Mouse (Mus musculus) lung, postnatal 0 days (tissue): Measurements from ENCODE around the gene Npcd. TPM values are rescaled to one million over a fixed set of nuclear protein-coding genes. Genes with fewer than 3 reads are reported as not detected.
"Not testable (repeated sequence)": the region's sequence is repeated elsewhere in the genome, so short reads cannot be mapped to it uniquely, and the experiment has no call there.

Experiments used
- ATAC-seq: fragments of 200-750 bp; cut with Nextera tagmentation; 2 replicates; pipeline ENCODE4 v1.8.0; 2017; ENCODE audit warnings: moderate library complexity
- DNase-seq: peaks from one replicate; pipeline ENCODE4 v3.0.0-alpha.2; 2016; ENCODE audit warnings: low spot score
- H3K27ac ChIP-seq: fragments of 300-500 bp; sonication (generic); 2 replicates; pipeline ENCODE4 v1.5.1; 2014; ENCODE audit warnings: antibody characterized with exemption, mild to moderate bottlenecking, low read length, mixed read lengths
- H3K27me3 ChIP-seq: fragments of 300-500 bp; sonication (generic); replicated peaks from 2 replicates; pipeline ENCODE4 v1.6.1; 2014; ENCODE audit warnings: low read length, mixed read lengths; ENCODE audit not compliant: insufficient read depth
- H3K36me3 ChIP-seq: fragments of 300-500 bp; sonication (generic); 2 replicates; pipeline ENCODE4 v1.6.1; 2014; ENCODE audit warnings: low read length, mixed read lengths; ENCODE audit not compliant: insufficient read depth
- H3K4me1 ChIP-seq: fragments of 300-500 bp; sonication (generic); 2 replicates; pipeline ENCODE4 v1.6.1; 2014; ENCODE audit warnings: antibody characterized with exemption, low read depth, low read length, mixed read lengths; ENCODE audit not compliant: insufficient read depth
- H3K4me2 ChIP-seq: fragments of 300-500 bp; sonication (generic); replicated peaks from 2 replicates; pipeline ENCODE4 v1.6.1; 2014; ENCODE audit warnings: low read depth, mild to moderate bottlenecking, low read length, moderate library complexity, mixed read lengths
- H3K4me3 ChIP-seq: fragments of 300-500 bp; sonication (generic); 2 replicates; pipeline ENCODE4 v1.5.1; 2014; ENCODE audit warnings: low read depth, low read length
- H3K9ac ChIP-seq: fragments of 300-500 bp; sonication (generic); replicated peaks from 2 replicates; pipeline ENCODE4 v1.6.1; 2014; ENCODE audit warnings: low read depth, mild to moderate bottlenecking
- H3K9me3 ChIP-seq: fragments of 300-500 bp; sonication (generic); 2 replicates; pipeline ENCODE4 v1.6.1; 2016; ENCODE audit warnings: low read length, mixed read lengths
- CTCF ChIP-seq: IDR thresholded peaks from 2 replicates; pipeline ENCODE4 v1.5.1; 2016; ENCODE audit warnings: antibody characterized with exemption, mild to moderate bottlenecking
- EP300 ChIP-seq: IDR thresholded peaks from 2 replicates; pipeline ENCODE4 v1.6.1; 2016; ENCODE audit warnings: antibody characterized with exemption, mild to moderate bottlenecking, control low read depth
- WGBS: fragments of 180-500 bp; shearing (Covaris S2); extraction: QIAGEN DNeasy Blood & Tissue Kit; methylation state at CpG from one replicate; pipeline ENCODE4 v1.1.7; 2014; 5-methylcytosine and 5-hydroxymethylcytosine counted together
- polyA plus RNA-seq: library from polyadenylated mRNA; unstranded; fragments of >200 nt; fragmentation: Nextera tagmentation; extraction: Ambion mirVana; gene quantifications from 2 replicates; pipeline ENCODE4 v1.2.1, GENCODE M21; 2015

Gene Npcd
- polyA plus RNA-seq, 1 experiment from 2014 or later: not detected

DNA sequence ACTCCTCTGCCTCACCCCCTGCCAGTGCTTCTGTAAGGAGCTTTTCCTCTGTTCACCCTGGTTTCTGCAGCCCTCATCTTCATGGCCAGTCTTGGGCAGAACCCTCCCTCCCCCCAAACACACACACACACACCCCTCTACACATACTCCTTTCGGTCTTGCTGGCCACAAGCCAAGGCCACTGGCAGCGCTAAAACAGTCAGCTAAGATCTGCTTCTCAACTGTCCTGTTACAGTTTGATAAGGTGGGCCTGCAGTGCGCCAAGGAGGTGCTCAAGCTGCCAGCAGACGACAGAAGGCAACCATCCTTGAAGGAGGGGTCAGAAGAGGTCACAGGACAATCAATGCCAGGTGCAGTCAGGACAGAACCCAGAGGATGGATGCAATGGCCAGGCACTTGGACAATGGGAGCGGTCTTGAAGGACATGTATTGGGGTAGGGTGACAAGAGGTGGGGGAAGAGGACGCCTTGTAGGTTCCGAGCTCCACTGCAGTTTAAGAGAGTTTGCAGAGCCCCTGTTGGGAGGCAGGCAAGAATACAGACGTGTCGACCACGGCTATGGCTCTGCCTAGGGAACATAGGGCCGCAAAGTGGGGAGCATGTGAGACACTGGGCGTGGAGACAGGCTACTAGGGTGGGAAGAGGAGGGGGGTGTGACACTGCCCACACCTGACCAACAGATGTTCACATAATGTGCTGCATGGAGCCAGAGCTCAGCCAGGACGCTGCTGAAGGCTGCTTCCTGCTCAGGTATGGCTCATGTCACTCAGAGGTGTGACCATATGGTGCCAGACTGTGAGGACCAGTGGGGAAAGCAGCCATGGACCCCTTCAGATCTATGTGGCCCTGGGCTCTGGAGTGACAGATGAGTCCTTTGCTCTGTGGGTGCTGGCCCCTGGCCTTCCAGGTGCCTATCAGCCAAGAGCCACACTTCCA, 11.5 kb downstream of the Npcd start:
- no peaks in the 10 kb centered on the region for H3K36me3 ChIP-seq
- peaks cover 3% of the 10 kb centered on the region; the same call in 1 of the 2 replicates for H3K4me1 ChIP-seq
- no peak overlapping the region for H3K4me3 ChIP-seq
- peaks cover 5% of the 10 kb centered on the region; the same call in 1 of the 2 replicates for H3K9me3 ChIP-seq
- no peak for TF ChIP-seq CTCF
- no peak for TF ChIP-seq EP300
- no peaks in the 10 kb centered on the region for H3K27me3 ChIP-seq
- WGBS: 43% methylated on average over 13 of the region's 13 CpGs
- DNase-seq (no peak), ATAC-seq (peak; percentile 27; the same call in 1 of the 2 replicates)
- no peak overlapping the region for H3K4me2 ChIP-seq
- no peak overlapping the region for H3K9ac ChIP-seq
- H3K27ac ChIP-seq: no peak overlapping the region

DNA sequence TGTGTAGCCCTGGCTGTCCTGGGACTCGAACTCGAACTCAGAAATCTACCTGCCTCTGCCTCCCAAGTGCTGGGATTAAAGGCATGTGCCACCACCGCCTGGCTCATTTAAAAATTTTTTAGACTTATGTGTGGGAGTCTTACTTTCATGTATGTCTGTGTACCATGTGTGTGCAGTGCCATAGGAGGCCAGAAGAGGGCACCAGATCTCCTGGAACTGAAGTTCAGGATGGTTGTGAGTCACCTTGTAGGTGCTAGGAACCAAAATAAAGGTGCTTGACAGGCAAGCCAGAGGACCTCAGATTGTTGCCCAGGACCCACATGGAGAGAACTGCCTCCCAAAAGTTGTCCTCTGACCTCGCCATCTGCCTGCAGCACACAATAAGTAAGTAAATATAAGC, 15.7 kb downstream of the Npcd start:
- ATAC-seq: no peak
- Histone ChIP-seq H3K27me3 (no peaks in the 10 kb centered on the region), H3K9me3 (peaks cover 5% of the 10 kb centered on the region; the same call in 1 of the 2 replicates), H3K27ac (no peak overlapping the region), H3K4me2 (no peak overlapping the region), H3K4me1 (no peaks in the 10 kb centered on the region), H3K36me3 (no peaks in the 10 kb centered on the region), H3K9ac (no peak overlapping the region), H3K4me3 (no peak overlapping the region)
- no peak for DNase-seq
- WGBS: 89% methylated on average over 4 of the region's 4 CpGs
- TF ChIP-seq EP300 (no peak), CTCF (peak; percentile 36)

DNA sequence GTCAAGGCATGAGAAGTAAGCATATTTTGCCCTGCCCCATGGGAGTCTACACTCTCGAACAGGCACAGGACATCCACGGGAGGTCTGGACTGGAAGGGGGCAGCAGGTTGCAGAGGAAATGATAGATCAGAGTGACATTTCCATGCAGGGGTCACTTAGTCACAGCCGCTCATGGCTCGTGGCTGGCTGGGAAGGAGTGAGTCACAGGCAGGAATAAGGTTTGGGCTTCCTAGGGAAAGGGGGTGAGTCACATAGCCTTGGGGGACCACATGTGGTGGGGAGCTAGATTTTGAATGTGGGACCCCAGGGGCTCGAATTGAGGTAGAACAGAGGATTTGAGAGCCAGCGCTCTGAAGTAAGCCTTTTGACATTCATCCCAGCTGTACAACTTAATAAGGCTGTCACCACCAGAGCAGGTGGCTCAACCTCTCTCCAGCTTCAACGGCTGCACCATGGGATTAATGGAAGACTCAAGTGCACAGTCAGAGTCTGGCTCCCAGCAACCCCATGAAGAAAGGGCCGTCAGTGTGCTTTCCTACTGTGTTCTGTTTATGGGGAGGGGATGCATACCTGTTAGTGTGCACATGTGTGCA, 20.3 kb downstream of the Npcd start:
- no peak overlapping the region for H3K4me2 ChIP-seq
- H3K27me3 ChIP-seq: 0 out of 2 replicates have a peak, but pooled peaks cover 4% of the 10 kb centered on the region
- H3K4me3 ChIP-seq: no peak overlapping the region
- peaks cover 5% of the 10 kb centered on the region; the same call in 1 of the 2 replicates for H3K9me3 ChIP-seq
- ATAC-seq (no peak), DNase-seq (no peak)
- H3K4me1 ChIP-seq: no peaks in the 10 kb centered on the region
- H3K9ac ChIP-seq: no peak overlapping the region
- WGBS: 44% methylated on average over 8 of the region's 8 CpGs
- H3K27ac ChIP-seq: no peak overlapping the region
- TF ChIP-seq EP300 (no peak), CTCF (no peak)
- no peaks in the 10 kb centered on the region for H3K36me3 ChIP-seq

DNA sequence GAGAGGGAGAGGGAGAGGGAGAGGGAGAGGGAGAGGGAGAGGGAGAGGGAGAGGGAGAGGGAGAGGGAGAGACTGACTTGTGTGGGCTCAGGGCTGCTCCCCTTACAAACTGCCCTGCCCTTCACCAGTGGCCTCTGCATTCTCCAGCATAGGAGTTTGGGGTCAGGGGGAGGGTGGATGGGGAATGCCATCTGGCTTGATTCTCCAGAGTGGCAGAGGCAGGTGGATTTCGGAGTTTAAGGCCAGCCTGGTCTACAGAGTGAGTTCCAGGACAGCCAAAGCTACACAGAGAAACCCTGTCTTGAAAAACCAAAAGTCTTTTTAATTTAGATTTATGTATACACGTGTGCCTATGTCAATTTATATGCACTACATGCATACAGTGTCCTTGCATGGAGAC, 21.2 kb downstream of the Npcd start:
- H3K4me3 ChIP-seq, DNase-seq, ATAC-seq, H3K9ac ChIP-seq, H3K27me3 ChIP-seq, H3K27ac ChIP-seq, H3K36me3 ChIP-seq, H3K4me1 ChIP-seq, H3K4me2 ChIP-seq, H3K9me3 ChIP-seq: not testable (repeated sequence)
- WGBS: 69% methylated on average over 2 of the region's 2 CpGs

DNA sequence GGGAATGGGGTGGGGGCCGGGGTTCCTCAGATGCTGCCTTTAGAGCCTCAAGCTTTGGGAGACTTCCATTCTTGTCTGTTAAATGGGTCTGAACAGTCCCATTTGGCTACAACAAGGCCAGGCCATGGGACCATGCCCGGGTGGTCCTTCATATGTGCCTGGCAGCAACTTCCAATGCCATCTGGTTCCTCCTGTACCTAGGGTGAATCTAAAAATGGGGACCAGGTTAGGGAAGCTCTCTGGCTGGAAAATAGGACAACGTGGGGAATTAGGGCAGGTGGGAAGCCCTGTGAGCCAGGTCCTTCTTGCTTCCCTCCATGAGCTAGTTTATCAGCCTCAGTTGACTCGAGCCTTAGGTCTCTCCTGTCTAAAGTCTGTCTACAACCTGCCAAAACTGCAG, 23.0 kb downstream of the Npcd start:
- Histone ChIP-seq H3K9me3 (no peaks in the 10 kb centered on the region), H3K27ac (no peak overlapping the region), H3K4me3 (no peak overlapping the region), H3K9ac (no peak overlapping the region), H3K27me3 (peaks cover 17% of the 10 kb centered on the region; the same call in 1 of the 2 replicates), H3K36me3 (no peaks in the 10 kb centered on the region), H3K4me1 (no peaks in the 10 kb centered on the region), H3K4me2 (no peak overlapping the region)
- TF ChIP-seq CTCF (no peak), EP300 (no peak)
- ATAC-seq (no peak), DNase-seq (no peak)
- WGBS: 59% methylated on average over 4 of the region's 4 CpGs

DNA sequence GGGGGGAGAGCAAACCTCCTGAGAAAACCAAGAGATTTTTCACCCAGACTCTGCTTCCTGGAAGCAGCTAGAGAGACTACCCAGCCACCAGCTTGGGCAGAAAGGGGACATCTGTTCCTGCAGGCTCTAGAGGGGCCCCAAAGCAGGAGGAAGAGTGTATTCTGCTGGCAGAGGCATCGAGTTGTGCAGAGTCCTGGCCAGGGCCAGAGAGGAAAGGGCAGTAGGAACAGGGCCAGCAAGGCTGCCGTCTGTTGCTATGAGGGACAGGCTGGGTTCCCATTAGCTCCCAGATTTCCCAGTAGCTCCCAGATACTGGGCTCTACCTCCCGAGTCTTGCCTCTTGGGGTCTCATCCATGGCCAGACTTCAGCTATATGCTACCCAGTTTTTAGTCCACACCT, 24.0 kb downstream of the Npcd start:
- H3K4me2 ChIP-seq: no peak overlapping the region
- no peak for DNase-seq
- no peaks in the 10 kb centered on the region for H3K9me3 ChIP-seq
- no peaks in the 10 kb centered on the region for H3K4me1 ChIP-seq
- H3K27me3 ChIP-seq: peaks cover 27% of the 10 kb centered on the region
- no peak overlapping the region for H3K27ac ChIP-seq
- no peaks in the 10 kb centered on the region for H3K36me3 ChIP-seq
- no peak overlapping the region for H3K4me3 ChIP-seq
- ATAC-seq: no peak
- TF ChIP-seq CTCF (no peak), EP300 (no peak)
- WGBS: 38% methylated on average over 3 of the region's 3 CpGs
- H3K9ac ChIP-seq: no peak overlapping the region
